25 mouse cellular contexts compared by ENCODE assay signal in the genomic region with DNA sequence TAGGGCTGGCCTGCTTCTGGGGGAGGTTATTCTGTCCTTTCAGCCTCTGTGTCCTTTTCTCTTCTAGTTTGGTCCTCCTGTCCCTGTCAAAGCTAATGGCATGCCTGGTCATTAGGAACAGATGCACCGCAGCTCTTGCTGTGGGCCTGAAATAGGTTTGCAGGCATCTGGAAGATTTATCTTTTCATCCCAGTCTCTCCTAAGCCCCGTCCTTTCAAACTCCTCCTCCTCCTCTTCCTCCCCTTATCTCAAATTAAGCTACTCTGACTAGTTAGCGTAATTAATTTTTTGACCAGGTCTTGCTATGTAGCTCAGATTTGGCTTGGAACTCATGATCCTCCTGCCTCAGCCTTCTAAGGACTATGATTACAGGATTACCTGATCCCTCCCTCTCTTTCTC. TPM values are rescaled to one million over a fixed set of nuclear protein-coding genes. Genes with fewer than 3 reads are reported as not detected.
DNase-seq lines count a peak whose midpoint lies in the region; ATAC-seq and TF ChIP-seq lines count a peak whose summit lies in the region.
"Had no signal": no experiment of that assay in that cellular context is flagged by ENCODE, and none has a peak within 500 bp of the region (broad histone marks: within the 10 kb centered on the region; RNA-seq: fewer than 3 reads in every experiment).

No protein-coding gene starts in this region.

- no peak overlapping the region for H3K9ac ChIP-seq in liver, embryonic 11.5 days (ENCODE audit: low read depth, low read length)
- peak overlapping the region; percentile 15; the same call in 1 of the 2 replicates for H3K9ac ChIP-seq in liver, embryonic 15.5 days
- H3K9ac ChIP-seq: embryonic facial prominence, embryonic 13.5 days; forebrain, embryonic 15.5 days; heart, embryonic 15.5 days; hindbrain, embryonic 12.5 days had no signal

- no peak for TF ChIP-seq CTCF in small intestine, adult 2 months (IDR thresholded peaks at IDR 0.05; ENCODE audit: extremely low read depth, insufficient read length, insufficient replicate concordance, low read depth, low read length)

- no peaks in the 10 kb centered on the region for H3K9me3 ChIP-seq in erythroblast, embryonic 14.5 days (ENCODE audit: control insufficient read depth, low read length)
- no peaks in the 10 kb centered on the region for H3K9me3 ChIP-seq in liver, embryonic 11.5 days (ENCODE audit: control insufficient read depth, low read length)
- H3K9me3 ChIP-seq in liver, embryonic 15.5 days (replicated peaks) = no peaks in the 10 kb centered on the region
- H3K9me3 ChIP-seq in hindbrain, embryonic 10.5 days = no peaks in the 10 kb centered on the region
- H3K9me3 ChIP-seq: embryonic facial prominence, embryonic 13.5 days; forebrain, embryonic 15.5 days; heart, embryonic 15.5 days; hindbrain, embryonic 12.5 days had no signal

- H3K4me1 ChIP-seq in erythroblast, embryonic 14.5 days (ENCODE audit: control insufficient read depth) = peaks cover 56% of the 10 kb centered on the region
- peaks cover 16% of the 10 kb centered on the region for H3K4me1 ChIP-seq in liver, embryonic 11.5 days (replicated peaks; ENCODE audit: control insufficient read depth, insufficient read depth, low read length)
- peaks cover 39% of the 10 kb centered on the region for H3K4me1 ChIP-seq in liver, embryonic 15.5 days (replicated peaks)
- peaks cover 8% of the 10 kb centered on the region; the same call in 1 of the 2 replicates for H3K4me1 ChIP-seq in small intestine, adult 2 months (ENCODE audit: control insufficient read depth, insufficient read depth, insufficient read length, low read length)
- peaks cover 4% of the 10 kb centered on the region for H3K4me1 ChIP-seq in hindbrain, embryonic 10.5 days (replicated peaks)
- H3K4me1 ChIP-seq: embryonic facial prominence, embryonic 13.5 days; forebrain, embryonic 15.5 days; heart, embryonic 15.5 days; hindbrain, embryonic 12.5 days had no signal

- H3K4me2 ChIP-seq in liver, embryonic 11.5 days = 0 out of 2 replicates have a peak overlapping the region, but pooled peaks have one; percentile 22
- peak overlapping the region; percentile 60 for H3K4me2 ChIP-seq in liver, embryonic 15.5 days
- H3K4me2 ChIP-seq: embryonic facial prominence, embryonic 13.5 days; forebrain, embryonic 15.5 days; heart, embryonic 11.5 days; heart, embryonic 15.5 days; hindbrain, embryonic 12.5 days had no signal

- 0 out of 2 replicates have a peak overlapping the region, but pooled peaks have one; percentile 4 for H3K27ac ChIP-seq in liver, embryonic 11.5 days (ENCODE audit: low read depth, low read length)
- H3K27ac ChIP-seq in liver, embryonic 15.5 days (replicated peaks) = peak overlapping the region; percentile 87
- H3K27ac ChIP-seq in small intestine, adult 2 months (ENCODE audit: insufficient read depth, low read depth, low read length) = peak overlapping the region; percentile 84
- H3K27ac ChIP-seq in hindbrain, embryonic 10.5 days = no peak overlapping the region
- H3K27ac ChIP-seq: embryonic facial prominence, embryonic 13.5 days; forebrain, embryonic 15.5 days; heart, adult 2 months; heart, embryonic 15.5 days; hindbrain, embryonic 12.5 days; hindbrain, postnatal 0 days had no signal

- DNase-seq in liver, embryonic 11.5 days (ENCODE audit: low spot score) = no peak
- no peak for DNase-seq in left cerebral cortex, postnatal 14 days (ENCODE audit: low spot score in 2 of 2)
- DNase-seq in hindbrain, embryonic 10.5 days (ENCODE audit: low spot score) = no peak
- no peak for DNase-seq in heart, postnatal 25 days (ENCODE audit: low spot score)
- DNase-seq: adrenal gland, adult 8-10 months; adrenal gland, postnatal 36 days; cerebellum, adult 11-12 months; cerebellum, adult 9-11 months; cerebellum, postnatal 36 days; gastrocnemius, postnatal 14 days; heart, adult 2 months; heart, postnatal 14 days had no signal

- no peaks in the 10 kb centered on the region for H3K27me3 ChIP-seq in erythroblast, embryonic 14.5 days (ENCODE audit: control insufficient read depth)
- H3K27me3 ChIP-seq in liver, embryonic 11.5 days (replicated peaks; ENCODE audit: control insufficient read depth, insufficient read depth, low read length) = no peaks in the 10 kb centered on the region
- H3K27me3 ChIP-seq in liver, embryonic 15.5 days = no peaks in the 10 kb centered on the region
- no peaks in the 10 kb centered on the region for H3K27me3 ChIP-seq in small intestine, adult 2 months (ENCODE audit: control insufficient read depth, insufficient read depth, low read length)
- H3K27me3 ChIP-seq in hindbrain, embryonic 10.5 days (ENCODE audit: insufficient read depth, poor library complexity, severe bottlenecking) = no peaks in the 10 kb centered on the region
- H3K27me3 ChIP-seq: embryonic facial prominence, embryonic 13.5 days; forebrain, embryonic 15.5 days; hindbrain, embryonic 12.5 days had no signal

- peak overlapping the region; percentile 51 for H3K4me3 ChIP-seq in erythroblast, embryonic 14.5 days (replicated peaks)
- no peak overlapping the region for H3K4me3 ChIP-seq in liver, embryonic 11.5 days (ENCODE audit: low read depth, low read length)
- peak overlapping the region; percentile 15; the same call in 1 of the 2 replicates for H3K4me3 ChIP-seq in liver, embryonic 15.5 days (replicated peaks)
- peak overlapping the region; percentile 4; the same call in 1 of the 2 replicates for H3K4me3 ChIP-seq in small intestine, adult 2 months (ENCODE audit: low read depth, low read length)
- H3K4me3 ChIP-seq in hindbrain, embryonic 10.5 days = no peak overlapping the region
- H3K4me3 ChIP-seq: embryonic facial prominence, embryonic 13.5 days; forebrain, embryonic 15.5 days; heart, adult 2 months; heart, embryonic 15.5 days; hindbrain, embryonic 12.5 days had no signal

- no peak for ATAC-seq in liver, embryonic 11.5 days (replicated peaks; ENCODE audit: low FRiP score)
- ATAC-seq in liver, embryonic 15.5 days (ENCODE audit: insufficient read depth) = peak; percentile 53; the same call in 1 of the 2 replicates
- ATAC-seq: forebrain, embryonic 15.5 days; hindbrain, postnatal 0 days had no signal

- 47% methylated on average over 3 of the region's 3 CpGs for WGBS in liver, embryonic 11.5 days
- WGBS in liver, embryonic 15.5 days (ENCODE audit: insufficient replicate concordance) = 11% methylated on average over 3 of the region's 3 CpGs
- 93% methylated on average over 3 of the region's 3 CpGs for WGBS in small intestine, adult 2 months
- WGBS in hindbrain, embryonic 10.5 days = 86% methylated on average over 3 of the region's 3 CpGs

- H3K36me3 ChIP-seq in erythroblast, embryonic 14.5 days (ENCODE audit: control insufficient read depth) = no peaks in the 10 kb centered on the region
- H3K36me3 ChIP-seq in liver, embryonic 11.5 days (ENCODE audit: control insufficient read depth, insufficient read depth, low read length) = no peaks in the 10 kb centered on the region
- no peaks in the 10 kb centered on the region for H3K36me3 ChIP-seq in liver, embryonic 15.5 days (replicated peaks)
- no peaks in the 10 kb centered on the region for H3K36me3 ChIP-seq in small intestine, adult 2 months (ENCODE audit: control insufficient read depth, insufficient read depth, low read length)
- no peaks in the 10 kb centered on the region for H3K36me3 ChIP-seq in hindbrain, embryonic 10.5 days
- H3K36me3 ChIP-seq: embryonic facial prominence, embryonic 13.5 days; forebrain, embryonic 15.5 days; heart, embryonic 15.5 days; hindbrain, embryonic 12.5 days had no signal

- intact Hi-C loops in left cerebral cortex, postnatal 14 days (cut with DNase I) = no loop called here
- intact Hi-C loops in heart, postnatal 25 days (cut with DNase I) = no loop called here

- no peak for TF ChIP-seq POLR2A in small intestine, adult 2 months (IDR thresholded peaks at IDR 0.05; ENCODE audit: low read depth, low read length)

RNA-seq across cellular contexts. Expression of a gene that starts 9.6 kb away (rescaled TPM):
- 5.1 and 7.7 TPM in 2 replicates for polyA plus RNA-seq in erythroblast, embryonic 14.5 days (2012)
- 37.1 and 38.3 TPM in 2 replicates for polyA plus RNA-seq in liver, embryonic 11.5 days (2014; fragmentation: Nextera tagmentation; extraction: Ambion mirVana)
- 14.4 and 15.7 TPM in 2 replicates for polyA plus RNA-seq in liver, embryonic 15.5 days (2015; fragmentation: Nextera tagmentation; extraction: Ambion mirVana)
- 66.4 and 149 TPM in 2 replicates for polyA plus RNA-seq in small intestine, adult 2 months (2012; rRNA removed)
- total RNA-seq in left cerebral cortex, postnatal 14 days (2021) = 100 to 1,000 TPM; 151 to 169 TPM
- polyA plus RNA-seq in hindbrain, embryonic 10.5 days (2016; fragmentation: Nextera tagmentation; extraction: Ambion mirVana) = 29.7 and 32.9 TPM in 2 replicates
- 100 to 1,000 TPM; 273 to 280 TPM for total RNA-seq in heart, postnatal 25 days (2021)

RNA-seq across cellular contexts. Expression of a gene that starts 28.4 kb away (rescaled TPM):
- polyA plus RNA-seq in erythroblast, embryonic 14.5 days (2012) = not detected in 2 replicates
- not detected in 2 replicates for polyA plus RNA-seq in liver, embryonic 11.5 days (2014; fragmentation: Nextera tagmentation; extraction: Ambion mirVana)
- polyA plus RNA-seq in liver, embryonic 15.5 days (2015; fragmentation: Nextera tagmentation; extraction: Ambion mirVana) = not detected in 2 replicates
- not detected in 2 replicates for polyA plus RNA-seq in small intestine, adult 2 months (2012; rRNA removed)
- not detected for total RNA-seq in left cerebral cortex, postnatal 14 days (2021)
- polyA plus RNA-seq in hindbrain, embryonic 10.5 days (2016; fragmentation: Nextera tagmentation; extraction: Ambion mirVana) = 1.6 and 2.2 TPM in 2 replicates
- not detected for total RNA-seq in heart, postnatal 25 days (2021)
- total RNA-seq: adrenal gland, adult 8-10 months; adrenal gland, postnatal 36 days; ES-E14; gastrocnemius, adult 18-20 months; gastrocnemius, postnatal 14 days; heart, adult 2 months; heart, postnatal 14 days; hindbrain, postnatal 0 days had no signal
- polyA plus RNA-seq: embryonic facial prominence, embryonic 13.5 days; gonadal fat pad, adult 2 months; heart, adult 2 months; heart, embryonic 11.5 days; heart, embryonic 15.5 days had no signal

RNA-seq across cellular contexts. Expression of a gene that starts 34.1 kb away (rescaled TPM):
- polyA plus RNA-seq in erythroblast, embryonic 14.5 days (2012) = not detected in 2 replicates
- 1.5 and 2.0 TPM in 2 replicates for polyA plus RNA-seq in liver, embryonic 11.5 days (2014; fragmentation: Nextera tagmentation; extraction: Ambion mirVana)
- polyA plus RNA-seq in liver, embryonic 15.5 days (2015; fragmentation: Nextera tagmentation; extraction: Ambion mirVana) = 0.39 and 0.85 TPM in 2 replicates
- not detected in 2 replicates for polyA plus RNA-seq in small intestine, adult 2 months (2012; rRNA removed)
- not detected for total RNA-seq in left cerebral cortex, postnatal 14 days (2021)
- polyA plus RNA-seq in hindbrain, embryonic 10.5 days (2016; fragmentation: Nextera tagmentation; extraction: Ambion mirVana) = 1.5 and 2.0 TPM in 2 replicates
- total RNA-seq in heart, postnatal 25 days (2021) = not detected
- total RNA-seq: adrenal gland, adult 8-10 months; adrenal gland, postnatal 36 days; gastrocnemius, adult 18-20 months; gastrocnemius, postnatal 14 days; heart, adult 2 months; heart, postnatal 14 days; hindbrain, postnatal 0 days had no signal
- polyA plus RNA-seq: frontal cortex, adult 2 months; heart, adult 2 months had no signal

Comparison
In these comparisons a context has a peak if more than half of its experiments do, and no peak if none do; other contexts are left out.
1. H3K4me3 ChIP-seq: peak in erythroblast, embryonic 14.5 days (single experiment), liver, embryonic 15.5 days (single experiment) and small intestine, adult 2 months (single experiment); none in liver, embryonic 11.5 days (single experiment) and hindbrain, embryonic 10.5 days (single experiment).